Mouse (Mus musculus) regulatory T cell (primary cell): ENCODE results near the gene Olfr854.

Source experiments
- in situ Hi-C: fragments of 300-600 bp; cut with MboI, MseI; formaldehyde crosslinking; loops from one replicate; pipeline ENCODE4 v1.15.1; 2025; ENCODE audit warnings: high pct_unique_total_duplicates

The Olfr854 gene

DNA sequence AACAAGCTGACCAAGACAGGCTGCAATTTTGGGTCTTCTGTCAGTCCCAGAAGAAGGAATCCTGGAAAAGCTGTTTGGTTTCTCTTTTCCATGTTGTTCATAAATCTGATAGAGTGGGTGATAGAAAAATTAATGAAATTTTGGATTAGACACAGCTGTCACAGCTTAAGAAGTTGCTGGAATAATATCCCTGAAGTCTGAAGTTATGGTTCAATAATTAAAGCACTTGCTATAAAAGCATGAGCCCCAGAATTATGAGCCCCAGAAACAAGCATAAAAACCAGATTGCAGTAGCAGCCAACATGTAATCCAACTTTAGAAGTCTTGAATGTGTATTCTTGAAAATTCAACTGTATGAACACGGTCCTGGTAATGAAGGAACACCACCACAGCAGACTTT lies at the start of gene Olfr854:
Gene Olfr854 (minus strand): TSS at position 101 of the 400 bp plus-strand sequence.
- in situ Hi-C loops = loop anchor here (10.0 kb wide), 1 partner anchor 612 kb away; no protein-coding TSS in a partner anchor

GRCm38 (mm10) chr9:19582317-19582716 lies 15.1 kb upstream of the Olfr854 start, which contains the start of gene Olfr855:
TSS of gene Olfr855 (plus strand) at chr9:19582617.
- in situ Hi-C loops = no loop called here

DNA sequence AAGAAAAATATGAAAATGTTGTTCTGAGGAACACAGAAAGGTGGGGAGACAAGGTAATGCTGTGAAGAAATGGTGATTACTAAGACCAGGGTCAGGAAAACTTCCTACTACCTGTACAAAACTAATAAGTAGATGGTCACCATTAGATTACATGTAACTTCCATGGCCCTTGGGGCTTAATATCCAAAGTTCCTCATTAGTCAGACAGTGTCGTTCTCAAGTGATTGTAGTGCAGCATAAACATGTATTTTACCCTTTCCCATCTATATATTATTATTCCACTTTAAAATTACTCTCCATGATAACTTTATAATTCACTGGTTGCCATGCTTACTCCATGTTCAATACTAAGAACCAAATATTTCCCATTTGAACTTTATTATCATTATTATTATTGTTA lies 26.2 kb downstream of the Olfr854 start, which contains the start of gene Olfr853:
Gene Olfr853 (minus strand): TSS at position 101 of the 400 bp plus-strand sequence.
- in situ Hi-C loops = no loop called here
